Mouse (Mus musculus): Measurements from ENCODE around the gene Eif3k. TPM values are rescaled to one million over a fixed set of nuclear protein-coding genes. Genes with fewer than 3 reads are reported as not detected.

Eif3k gene
- polyA plus RNA-seq, 1 experiment from 2014 or later: 343 TPM

DNA sequence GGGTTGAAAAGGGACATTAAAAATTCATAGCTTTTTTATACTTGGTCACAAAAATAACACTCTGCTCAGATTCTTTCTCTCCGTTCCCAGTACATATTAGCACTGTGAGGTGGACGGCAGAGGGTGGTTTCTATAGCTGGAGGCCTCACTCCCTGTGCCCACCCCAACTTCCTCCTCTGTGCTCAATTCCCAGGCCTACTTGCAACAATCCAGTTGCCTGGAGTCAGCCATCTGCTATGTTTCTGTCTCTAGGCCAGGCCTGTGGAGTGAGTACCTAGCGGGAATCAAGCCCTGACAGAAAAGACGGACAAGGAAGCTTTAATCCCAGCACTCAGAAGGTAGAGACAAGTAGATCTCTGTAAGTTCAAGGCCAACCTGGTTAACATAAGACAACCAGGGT is 59.1 kb downstream of the Eif3k start:
- H3K9ac ChIP-seq (ENCODE audit: low read length): no peak overlapping the region

DNA sequence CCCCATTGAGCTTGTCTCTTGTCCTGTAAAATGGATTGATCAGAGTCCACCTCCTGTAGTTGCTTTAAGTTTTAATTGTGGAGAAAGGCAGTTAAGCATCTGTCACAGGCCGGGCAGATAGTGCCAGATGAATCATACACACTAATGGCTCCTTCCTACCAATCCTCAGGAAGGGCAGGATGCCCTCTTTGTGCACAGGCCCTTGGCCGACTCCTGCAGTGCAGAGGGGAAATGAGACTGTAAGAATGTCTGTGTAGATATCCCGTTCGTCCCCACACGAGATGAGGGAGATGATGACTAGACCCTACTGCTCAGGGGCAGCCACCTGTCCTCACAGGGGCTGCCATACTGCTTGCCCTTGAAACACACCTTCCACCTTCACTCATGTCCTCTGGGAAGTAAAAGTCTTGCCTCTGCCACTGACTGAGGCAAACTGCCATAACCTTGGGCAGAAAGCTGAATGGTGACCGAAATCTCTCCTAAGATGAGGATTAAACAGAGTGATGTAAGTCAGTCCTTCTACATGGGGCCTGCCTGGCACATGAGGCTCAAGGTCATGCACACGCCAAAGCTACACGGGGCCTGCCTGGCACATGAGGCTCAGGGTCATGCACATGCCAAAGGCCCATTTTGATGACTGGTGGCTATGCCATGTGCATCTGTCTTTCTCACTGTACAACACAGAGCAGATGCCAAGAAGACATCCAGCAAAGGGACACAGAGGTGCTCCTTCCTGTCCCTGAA is 59.8 kb downstream of the Eif3k start:
- H3K27me3 ChIP-seq (ENCODE audit: control insufficient read depth, insufficient read depth, low read length): no peaks in the 10 kb centered on the region
- ATAC-seq (replicated peaks; ENCODE audit: low FRiP score) (no peak), DNase-seq (ENCODE audit: low spot score) (no peak)
- H3K9me3 ChIP-seq (ENCODE audit: control insufficient read depth, low read length): no peaks in the 10 kb centered on the region
- no peak overlapping the region for H3K27ac ChIP-seq (ENCODE audit: low read depth, low read length)
- WGBS: 89% methylated on average over 8 of the region's 8 CpGs
- peaks cover 32% of the 10 kb centered on the region for H3K4me1 ChIP-seq (replicated peaks; ENCODE audit: control insufficient read depth, insufficient read depth, low read length)
- no peak overlapping the region for H3K9ac ChIP-seq (ENCODE audit: low read length)
- no peak overlapping the region for H3K4me3 ChIP-seq (ENCODE audit: low read depth, low read length)
- H3K4me2 ChIP-seq (ENCODE audit: low read depth, low read length, severe bottlenecking): no peak overlapping the region
- H3K36me3 ChIP-seq (ENCODE audit: control insufficient read depth, insufficient read depth, low read length): peaks cover 9% of the 10 kb centered on the region; the same call in 1 of the 2 replicates

More for the DNA sequence above, 59.1 kb downstream of the Eif3k start:
- Histone ChIP-seq H3K4me3 (ENCODE audit: low read depth, low read length) (no peak overlapping the region), H3K36me3 (ENCODE audit: control insufficient read depth, insufficient read depth, low read length) (peaks cover 9% of the 10 kb centered on the region; the same call in 1 of the 2 replicates), H3K27me3 (ENCODE audit: control insufficient read depth, insufficient read depth, low read length) (no peaks in the 10 kb centered on the region), H3K27ac (ENCODE audit: low read depth, low read length) (no peak overlapping the region), H3K9me3 (ENCODE audit: control insufficient read depth, low read length) (no peaks in the 10 kb centered on the region), H3K4me1 (replicated peaks; ENCODE audit: control insufficient read depth, insufficient read depth, low read length) (peaks cover 32% of the 10 kb centered on the region), H3K4me2 (ENCODE audit: low read depth, low read length, severe bottlenecking) (no peak overlapping the region)
- WGBS: 68% methylated on average over 4 of the region's 4 CpGs
- no peak for ATAC-seq (replicated peaks; ENCODE audit: low FRiP score)
- DNase-seq (ENCODE audit: low spot score): no peak

Other genes starting within 250 kb of the Eif3k start
- gene Mrps12, start 240.0 kb downstream of the Eif3k start, polyA plus RNA-seq (2014; fragmentation: Nextera tagmentation; extraction: Ambion mirVana): 116 and 131 TPM in 2 replicates
- gene Sars2, start 239.9 kb downstream of the Eif3k start, polyA plus RNA-seq (2014; fragmentation: Nextera tagmentation; extraction: Ambion mirVana): 35.6 and 37.8 TPM in 2 replicates
- gene Ccer2, start 225.7 kb downstream of the Eif3k start, polyA plus RNA-seq (2014; fragmentation: Nextera tagmentation; extraction: Ambion mirVana): not detected in 2 replicates
- gene Sirt2, start 215.1 kb downstream of the Eif3k start, polyA plus RNA-seq (2014; fragmentation: Nextera tagmentation; extraction: Ambion mirVana): 63.5 and 70.2 TPM in 2 replicates
- 45.6 and 49.9 TPM in 2 replicates for gene Nfkbib, start 214.4 kb downstream of the Eif3k start, polyA plus RNA-seq (2014; fragmentation: Nextera tagmentation; extraction: Ambion mirVana)
- gene Rinl, start 192.9 kb downstream of the Eif3k start, polyA plus RNA-seq (2014; fragmentation: Nextera tagmentation; extraction: Ambion mirVana): 2.1 and 2.4 TPM in 2 replicates
- gene Hnrnpl, start 173.3 kb downstream of the Eif3k start, polyA plus RNA-seq (2014; fragmentation: Nextera tagmentation; extraction: Ambion mirVana): 338 and 382 TPM in 2 replicates
- gene Ech1, start 156.6 kb downstream of the Eif3k start, polyA plus RNA-seq (2014; fragmentation: Nextera tagmentation; extraction: Ambion mirVana): 70.6 and 74.0 TPM in 2 replicates
- gene Lgals4, start 148.0 kb downstream of the Eif3k start, polyA plus RNA-seq (2014; fragmentation: Nextera tagmentation; extraction: Ambion mirVana): 1.1 and 1.7 TPM in 2 replicates
- gene Lgals7, start 118.0 kb downstream of the Eif3k start, polyA plus RNA-seq (2014; fragmentation: Nextera tagmentation; extraction: Ambion mirVana): 0.52 and 0.88 TPM in 2 replicates
- gene Capn12, start 100.4 kb downstream of the Eif3k start, polyA plus RNA-seq (2014; fragmentation: Nextera tagmentation; extraction: Ambion mirVana): 0.60 and 0.69 TPM in 2 replicates
- 182 and 199 TPM in 2 replicates for gene Actn4, start 19.5 kb downstream of the Eif3k start, polyA plus RNA-seq (2014; fragmentation: Nextera tagmentation; extraction: Ambion mirVana)
- gene Map4k1, start 186 bp upstream of the Eif3k start, polyA plus RNA-seq (2014; fragmentation: Nextera tagmentation; extraction: Ambion mirVana): 5.9 and 6.4 TPM in 2 replicates
- gene Ryr1, start 143.3 kb upstream of the Eif3k start, polyA plus RNA-seq (2014; fragmentation: Nextera tagmentation; extraction: Ambion mirVana): 0.68 and 1.2 TPM in 2 replicates
- 0.67 and 1.2 TPM in 2 replicates for gene Rasgrp4, start 153.0 kb upstream of the Eif3k start, polyA plus RNA-seq (2014; fragmentation: Nextera tagmentation; extraction: Ambion mirVana)
- gene Fam98c, start 174.4 kb upstream of the Eif3k start, polyA plus RNA-seq (2014; fragmentation: Nextera tagmentation; extraction: Ambion mirVana): 12.6 and 16.8 TPM in 2 replicates
- 0.52 and 0.53 TPM in 2 replicates for gene Ggn, start 188.3 kb upstream of the Eif3k start, polyA plus RNA-seq (2014; fragmentation: Nextera tagmentation; extraction: Ambion mirVana)
- gene Spred3, start 188.5 kb upstream of the Eif3k start, polyA plus RNA-seq (2014; fragmentation: Nextera tagmentation; extraction: Ambion mirVana): 7.8 TPM in 2 replicates
- 291 and 297 TPM in 2 replicates for gene Psmd8, start 198.8 kb upstream of the Eif3k start, polyA plus RNA-seq (2014; fragmentation: Nextera tagmentation; extraction: Ambion mirVana)
- 0.12 and 0.43 TPM in 2 replicates for gene Catsperg1, start 232.2 kb upstream of the Eif3k start, polyA plus RNA-seq (2014; fragmentation: Nextera tagmentation; extraction: Ambion mirVana)

All from forebrain, embryonic 11.5 days (tissue).